Mouse (Mus musculus): ENCODE measurements around the gene Gjb4. TPM values are rescaled to one million over a fixed set of nuclear protein-coding genes. Genes with fewer than 3 reads are reported as not detected.

Gjb4 gene
- total RNA-seq, 4 experiments from 2014 or later, result not detected

- no peak for DNase-seq (ENCODE audit: low spot score in 2 of 2)
These were observed 42.3 kb downstream of the Gjb4 start for GRCm38 (mm10) chr4:127311561-127311960.

GRCm38 (mm10) chr4:127306915-127307314 is 47.0 kb downstream of the Gjb4 start:
- DNase-seq (ENCODE audit: low spot score in 2 of 2), result no peak

GRCm38 (mm10) chr4:127303796-127304195 is 50.1 kb downstream of the Gjb4 start:
- DNase-seq (ENCODE audit: low spot score in 2 of 2), result no peak

Other genes with a start within 250 kb of the Gjb4 start
- gene Tmem35b, start 230.4 kb downstream of the Gjb4 start, total RNA-seq (2022), result 1 to 10 TPM; 3.4 to 5.7 (median 4.2) TPM
- 100 to 1,000 TPM; 313 to 384 (median 344) TPM for gene Dlgap3, start 184.9 kb downstream of the Gjb4 start, total RNA-seq (2022)
- gene Smim12, start 110.3 kb downstream of the Gjb4 start, total RNA-seq (2022), result 10 to 100 TPM; 56.2 to 58.6 (median 58.4) TPM
- 1 to 10 TPM; 3.7 to 4.6 (median 3.9) TPM for gene Gja4, start 40.0 kb downstream of the Gjb4 start, total RNA-seq (2022)
- gene Gjb3, start 23.2 kb downstream of the Gjb4 start, total RNA-seq (2022), result not detected
- gene Gjb5, start 4.1 kb upstream of the Gjb4 start, total RNA-seq (2022), result not detected